Mouse (Mus musculus) brain, embryonic 18.5 days (tissue): ENCODE data around the gene 0610040J01Rik.
A peak's percentile ranks its signal among the peaks of the same experiment; 100 is the strongest.
"Not testable (repeated sequence)": the region's sequence is repeated elsewhere in the genome, so short reads cannot be mapped to it uniquely, and the experiment has no call there.

Experiments used
- DNase-seq: peaks from one replicate; pipeline ENCODE4 v3.0.0-alpha.2; 2012; ENCODE audit warnings: low read depth, low spot score

0610040J01Rik gene

GRCm38 (mm10) chr5:63828380-63829185, 16.4 kb downstream of the 0610040J01Rik start:
- no peak for DNase-seq

- no peak for DNase-seq
These were observed 18.9 kb downstream of the 0610040J01Rik start for GRCm38 (mm10) chr5:63831054-63831453.

GRCm38 (mm10) chr5:63833955-63834354, 21.8 kb downstream of the 0610040J01Rik start:
- DNase-seq = no peak

- no peak for DNase-seq
These were observed 22.3 kb downstream of the 0610040J01Rik start for GRCm38 (mm10) chr5:63834435-63834834.

DNA sequence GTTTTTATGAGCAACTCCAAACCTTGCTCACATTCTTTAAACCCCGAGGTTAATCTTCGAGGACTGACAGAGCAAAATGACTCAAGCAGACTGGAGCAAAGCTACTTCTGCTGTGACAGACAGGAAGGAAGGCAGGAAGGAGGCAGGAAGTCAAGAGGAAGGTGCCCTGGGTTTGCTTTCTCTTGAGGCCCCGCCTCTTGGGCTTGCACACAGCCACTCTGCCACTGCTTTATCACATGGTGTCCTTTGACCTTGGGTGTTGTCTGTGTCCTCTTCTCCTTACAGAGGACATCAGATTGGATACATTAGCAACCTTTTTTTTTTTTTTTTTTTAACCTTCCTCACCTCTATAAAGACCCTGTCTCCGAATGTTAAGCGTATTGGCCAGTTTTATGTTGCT, 25.0 kb downstream of the 0610040J01Rik start:
- no peak for DNase-seq

- DNase-seq = no peak
These were observed 25.7 kb downstream of the 0610040J01Rik start for GRCm38 (mm10) chr5:63837851-63838250.

GRCm38 (mm10) chr5:63839801-63840416, 27.7 kb downstream of the 0610040J01Rik start:
- DNase-seq = no peak

- DNase-seq = no peak
These were observed 34.9 kb downstream of the 0610040J01Rik start for GRCm38 (mm10) chr5:63847080-63847479.

DNA sequence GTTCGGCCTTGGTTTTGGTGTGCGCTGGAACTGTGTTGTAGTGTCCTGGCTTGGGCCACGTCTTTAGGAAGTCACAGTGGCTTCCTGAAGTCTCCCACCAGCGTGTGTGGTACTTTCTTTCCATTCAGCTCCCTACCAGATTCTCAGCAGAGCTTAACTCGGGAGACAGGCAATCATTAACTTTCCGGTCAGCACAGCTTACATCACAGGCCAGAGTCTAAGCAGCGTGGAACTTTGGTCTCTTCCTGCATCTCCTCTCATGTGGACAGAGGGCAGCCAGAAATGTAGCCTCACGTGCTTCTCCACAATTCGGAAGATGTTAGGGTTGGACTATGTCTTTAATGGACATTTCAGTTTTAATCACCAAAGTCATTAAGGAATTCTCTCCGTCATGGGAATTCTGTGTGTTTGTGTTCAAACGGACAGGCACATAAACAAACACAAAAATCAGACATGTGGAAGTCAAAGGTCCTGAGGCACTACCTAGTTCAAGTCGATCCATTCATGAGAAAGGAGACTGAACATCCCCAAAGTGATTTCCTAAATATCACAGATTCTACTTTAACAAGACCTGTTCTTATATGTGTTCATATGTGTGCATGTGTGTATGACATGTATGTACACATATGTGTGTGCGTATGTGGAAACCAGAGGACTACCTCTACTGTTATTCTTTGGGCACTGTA, 35.5 kb downstream of the 0610040J01Rik start:
- DNase-seq = no peak

DNA sequence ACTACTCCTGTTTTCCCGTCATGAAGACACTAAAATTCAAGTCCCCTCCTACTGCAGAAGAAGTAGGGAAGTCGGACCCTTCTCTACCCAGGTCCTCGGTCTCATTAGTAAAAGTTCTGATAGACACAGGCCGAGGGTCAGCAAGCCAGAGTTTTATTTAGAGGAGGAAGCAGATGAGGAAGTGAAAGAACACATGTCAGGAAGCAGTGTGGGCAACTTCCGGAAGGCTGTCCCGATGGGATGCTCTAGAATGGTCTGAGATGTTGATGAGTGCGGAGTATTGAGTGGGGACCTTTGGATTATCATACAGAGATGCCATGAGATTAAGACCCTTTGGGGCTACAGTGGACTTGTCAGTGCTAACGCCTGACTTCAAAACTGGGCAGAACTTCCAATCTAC, 46.7 kb downstream of the 0610040J01Rik start:
- no peak for DNase-seq

DNA sequence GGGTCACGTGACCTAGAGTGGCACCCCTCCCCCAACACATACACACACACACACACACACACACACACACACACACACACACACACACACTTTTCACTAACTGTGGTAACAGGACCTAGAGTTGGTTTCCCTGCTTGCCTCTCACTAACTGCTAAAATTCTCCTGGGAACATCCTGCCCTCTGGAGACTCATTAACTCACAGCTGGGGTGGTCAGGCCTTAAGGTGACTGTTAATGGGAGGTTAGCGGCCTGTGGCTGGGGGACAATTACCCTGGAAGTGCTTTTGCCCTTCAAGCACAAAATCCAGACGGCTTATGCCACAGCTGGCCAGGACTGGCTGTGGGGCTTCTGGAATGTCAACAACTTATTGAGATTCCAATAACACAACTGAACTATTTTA, 55.3 kb downstream of the 0610040J01Rik start:
- no peak for DNase-seq

DNA sequence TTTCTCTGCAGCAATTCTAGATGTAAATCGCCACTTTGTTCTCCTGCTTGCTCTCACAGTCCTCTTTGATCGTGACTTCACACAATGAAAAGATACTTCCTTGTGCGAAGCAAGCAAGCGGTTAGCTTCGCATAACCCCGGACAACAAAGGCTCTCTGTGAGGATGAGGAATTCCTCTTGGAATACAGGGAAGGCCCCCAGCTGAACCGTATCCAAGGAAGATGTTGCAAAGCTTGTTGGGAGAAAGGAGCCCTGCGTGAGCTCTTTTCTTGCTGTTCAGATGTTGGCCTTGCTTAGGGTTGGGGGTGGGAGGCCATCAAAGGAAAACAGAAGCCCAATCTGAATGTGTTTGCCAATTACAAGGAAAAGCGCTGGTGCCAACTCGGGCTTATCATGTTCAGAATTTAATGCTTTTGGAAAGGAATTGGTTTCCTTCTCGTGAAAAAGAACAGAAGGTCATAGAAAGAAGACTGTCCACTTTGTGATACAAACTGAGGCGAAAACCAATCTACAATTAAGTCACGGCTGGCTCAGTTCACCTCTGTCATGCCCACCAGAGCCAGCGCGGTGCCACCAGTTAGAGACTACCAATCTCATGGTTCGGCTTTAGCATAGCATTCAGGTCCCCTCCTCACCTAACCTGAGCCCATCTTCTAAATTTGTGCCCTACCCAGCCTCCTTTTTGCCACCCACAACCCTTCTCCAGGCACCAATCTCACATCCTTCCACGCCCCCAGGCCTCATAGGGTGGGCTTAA, 60.2 kb downstream of the 0610040J01Rik start:
- DNase-seq = peak; percentile 42

GRCm38 (mm10) chr5:63874880-63875279, 62.7 kb downstream of the 0610040J01Rik start:
- DNase-seq = no peak

GRCm38 (mm10) chr5:63876081-63876480, 63.9 kb downstream of the 0610040J01Rik start:
- no peak for DNase-seq

GRCm38 (mm10) chr5:63879026-63879425, 66.9 kb downstream of the 0610040J01Rik start:
- DNase-seq = no peak

DNA sequence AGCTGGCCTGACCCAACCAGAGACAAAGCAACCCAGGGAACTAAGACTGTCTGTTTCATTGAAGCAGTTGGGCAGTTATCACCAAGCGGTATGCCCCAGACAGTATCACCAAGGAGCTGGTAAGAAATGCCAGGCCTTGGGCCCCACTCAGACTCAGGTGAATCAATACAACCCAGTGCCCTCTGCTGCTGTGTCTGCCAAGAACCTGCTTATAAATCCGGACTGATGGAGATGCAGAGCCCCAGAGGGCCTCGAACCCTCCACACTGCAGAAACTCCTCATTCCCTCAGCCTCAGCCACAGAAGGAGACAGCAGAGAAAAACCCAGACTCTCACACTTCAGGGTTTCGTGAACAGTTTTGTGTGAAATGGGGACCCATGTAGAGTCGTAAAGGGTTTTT, 74.1 kb downstream of the 0610040J01Rik start:
- no peak for DNase-seq

DNA sequence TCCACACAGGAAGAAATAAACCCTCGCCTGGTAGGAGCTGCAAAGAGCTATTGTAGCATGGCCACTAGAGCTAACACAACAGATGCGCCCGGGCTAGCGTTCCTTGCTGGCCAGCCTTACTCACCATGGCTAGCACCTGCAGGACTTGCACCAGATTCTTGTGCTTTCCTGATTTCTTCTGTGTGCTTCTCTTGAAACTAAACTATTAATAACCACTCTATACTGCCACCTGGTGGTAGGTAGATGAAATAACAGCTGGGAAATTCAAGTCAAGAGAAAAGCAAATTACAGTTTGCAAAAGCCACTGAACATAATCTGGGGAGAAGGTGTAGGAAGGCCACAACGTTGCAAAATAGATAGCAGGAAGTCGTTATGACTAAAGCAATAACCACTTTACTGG, 74.5 kb downstream of the 0610040J01Rik start:
- peak; percentile 26 for DNase-seq

DNA sequence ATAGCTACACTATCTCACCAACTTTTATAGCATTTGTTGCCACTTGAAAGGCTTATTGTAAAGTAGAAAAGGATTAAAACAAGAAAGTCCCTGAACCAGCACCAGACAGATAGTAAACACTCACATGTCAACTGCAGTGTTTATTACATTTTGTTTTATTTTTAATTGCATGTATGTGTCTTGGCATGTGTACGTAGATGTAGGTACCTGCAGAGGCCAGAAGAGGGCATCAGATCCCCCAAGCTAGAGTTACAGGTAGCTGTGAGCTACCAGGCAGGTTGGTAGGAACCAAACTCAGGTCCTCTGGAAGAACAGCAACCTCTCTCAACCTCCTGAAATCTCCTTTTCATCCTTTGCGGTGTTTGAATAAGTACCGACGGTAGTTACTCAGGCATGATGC, 74.9 kb downstream of the 0610040J01Rik start:
- no peak for DNase-seq

- DNase-seq = no peak
These were observed 79.1 kb downstream of the 0610040J01Rik start for GRCm38 (mm10) chr5:63891241-63891640.

DNA sequence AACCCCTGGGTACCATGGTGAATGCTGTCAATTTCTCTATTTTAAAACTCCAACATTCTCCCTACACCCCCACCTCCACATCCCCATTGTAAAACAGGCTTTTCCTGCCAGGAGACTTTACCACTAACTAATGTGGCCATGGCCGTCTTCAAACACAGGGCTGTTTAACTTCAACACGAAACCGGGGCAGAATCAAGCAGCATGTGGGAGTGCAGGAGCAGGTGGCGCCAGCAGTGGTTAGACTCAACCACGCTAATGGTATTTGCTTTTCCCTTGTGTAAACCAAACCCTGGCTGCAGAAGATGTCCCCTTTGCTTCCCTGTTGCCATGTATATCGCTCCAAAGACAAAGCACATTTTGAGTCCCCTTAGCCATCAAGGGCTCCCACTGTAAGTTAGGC, 79.7 kb downstream of the 0610040J01Rik start:
- no peak for DNase-seq

- not testable (repeated sequence) for DNase-seq
These were observed 85.0 kb downstream of the 0610040J01Rik start for GRCm38 (mm10) chr5:63897001-63897819.
